Mouse (Mus musculus) neural tube, embryonic 15.5 days (tissue): ENCODE measurements at regions not wholly inside any gene's neighbourhood (a gene's known extent, or its start where the extent isn't known, plus 50 kb on each side); places are given as distances from the start of the nearest gene placed in this dataset.

Experiments
- ATAC-seq: fragments of 200-750 bp; cut with Nextera tagmentation; 2 replicates; pipeline ENCODE4 v1.8.0; 2017; ENCODE audit warnings: mild to moderate bottlenecking, moderate TSS enrichment, moderate library complexity; ENCODE audit not compliant: low FRiP score
- H3K27ac ChIP-seq: fragments of 300-500 bp; sonication (generic); replicated peaks from 2 replicates; pipeline ENCODE4 v1.5.1; 2015; ENCODE audit warnings: mild to moderate bottlenecking, inconsistent platforms
- H3K27me3 ChIP-seq: fragments of 300-500 bp; sonication (generic); replicated peaks from 2 replicates; pipeline ENCODE4 v1.6.1; 2015; ENCODE audit warnings: inconsistent platforms
- H3K36me3 ChIP-seq: fragments of 300-500 bp; sonication (generic); 2 replicates; pipeline ENCODE4 v1.6.1; 2015; ENCODE audit warnings: inconsistent platforms
- H3K4me1 ChIP-seq: fragments of 300-500 bp; sonication (generic); 2 replicates; pipeline ENCODE4 v1.6.1; 2015; ENCODE audit warnings: inconsistent platforms
- H3K4me2 ChIP-seq: fragments of 300-500 bp; sonication (generic); 2 replicates; pipeline ENCODE4 v1.6.1; 2015; ENCODE audit warnings: inconsistent platforms, mild to moderate bottlenecking, moderate library complexity
- H3K4me3 ChIP-seq: fragments of 300-500 bp; sonication (generic); replicated peaks from 2 replicates; pipeline ENCODE4 v1.5.1; 2015; ENCODE audit warnings: mild to moderate bottlenecking, inconsistent platforms
- H3K9ac ChIP-seq: fragments of 300-500 bp; sonication (generic); replicated peaks from 2 replicates; pipeline ENCODE4 v1.6.1; 2015; ENCODE audit warnings: mild to moderate bottlenecking, inconsistent platforms
- H3K9me3 ChIP-seq: fragments of 300-500 bp; sonication (generic); replicated peaks from 2 replicates; pipeline ENCODE4 v1.6.1; 2016; ENCODE audit warnings: inconsistent platforms
- WGBS: fragments of 180-500 bp; shearing (Covaris S2); methylation state at CpG from one replicate; pipeline ENCODE4 v1.1.7; 2015; ENCODE audit warnings: mixed read lengths; 5-methylcytosine and 5-hydroxymethylcytosine counted together

GRCm38 (mm10) chr3:121902246-121902645 is 50.1 kb upstream of the Arhgap29 start:
- no peak overlapping the region for H3K4me3 ChIP-seq
- 91% methylated on average over 15 of the region's 15 CpGs for WGBS
- no peak for ATAC-seq

GRCm38 (mm10) chr3:121900429-121900844 is 51.9 kb upstream of the Arhgap29 start:
- WGBS, result 81% methylated on average over 8 of the region's 8 CpGs
- H3K4me2 ChIP-seq, result no peak overlapping the region
- H3K9me3 ChIP-seq, result no peaks in the 10 kb centered on the region
- no peaks in the 10 kb centered on the region for H3K36me3 ChIP-seq
- H3K9ac ChIP-seq, result no peak overlapping the region
- no peak for ATAC-seq
- peaks cover 6% of the 10 kb centered on the region; the same call in 1 of the 2 replicates for H3K4me1 ChIP-seq
- H3K4me3 ChIP-seq, result no peak overlapping the region
- no peak overlapping the region for H3K27ac ChIP-seq
- H3K27me3 ChIP-seq, result no peaks in the 10 kb centered on the region

More at GRCm38 (mm10) chr3:121902246-121902645, 50.1 kb upstream of the Arhgap29 start:
- Histone ChIP-seq H3K36me3 (no peaks in the 10 kb centered on the region), H3K9ac (no peak overlapping the region), H3K27me3 (no peaks in the 10 kb centered on the region), H3K27ac (no peak overlapping the region), H3K4me2 (no peak overlapping the region), H3K9me3 (no peaks in the 10 kb centered on the region), H3K4me1 (peaks cover 6% of the 10 kb centered on the region; the same call in 1 of the 2 replicates)

- H3K36me3 ChIP-seq, result no peaks in the 10 kb centered on the region
- H3K9me3 ChIP-seq, result no peaks in the 10 kb centered on the region
- H3K9ac ChIP-seq, result no peak overlapping the region
- 66% methylated on average over 14 of the region's 14 CpGs for WGBS
- ATAC-seq, result peak; percentile 45; the same call in 1 of the 2 replicates
- H3K27ac ChIP-seq, result no peak overlapping the region
- H3K27me3 ChIP-seq, result no peaks in the 10 kb centered on the region
- H3K4me2 ChIP-seq, result no peak overlapping the region
- H3K4me3 ChIP-seq, result no peak overlapping the region
- H3K4me1 ChIP-seq, result peaks cover 6% of the 10 kb centered on the region; the same call in 1 of the 2 replicates
These were observed 54.3 kb upstream of the Arhgap29 start for GRCm38 (mm10) chr3:121897821-121898574.

GRCm38 (mm10) chr3:121893606-121894005 is 58.7 kb upstream of the Arhgap29 start:
- peaks cover 13% of the 10 kb centered on the region; the same call in 1 of the 2 replicates for H3K4me1 ChIP-seq
- H3K9me3 ChIP-seq, result no peaks in the 10 kb centered on the region
- 82% methylated on average over 7 of the region's 7 CpGs for WGBS
- H3K4me2 ChIP-seq, result no peak overlapping the region
- H3K36me3 ChIP-seq, result no peaks in the 10 kb centered on the region
- no peaks in the 10 kb centered on the region for H3K27me3 ChIP-seq
- ATAC-seq, result no peak
- no peak overlapping the region for H3K4me3 ChIP-seq
- H3K27ac ChIP-seq, result no peak overlapping the region
- H3K9ac ChIP-seq, result no peak overlapping the region

- H3K4me2 ChIP-seq, result no peak overlapping the region
- no peak overlapping the region for H3K27ac ChIP-seq
- H3K27me3 ChIP-seq, result no peaks in the 10 kb centered on the region
- no peak overlapping the region for H3K4me3 ChIP-seq
- ATAC-seq, result no peak
- H3K9me3 ChIP-seq, result no peaks in the 10 kb centered on the region
- WGBS, result 95% methylated on average over 3 of the region's 3 CpGs
- H3K36me3 ChIP-seq, result no peaks in the 10 kb centered on the region
- H3K9ac ChIP-seq, result no peak overlapping the region
- H3K4me1 ChIP-seq, result peaks cover 7% of the 10 kb centered on the region; the same call in 1 of the 2 replicates
These were observed 59.7 kb upstream of the Arhgap29 start for GRCm38 (mm10) chr3:121892675-121893074.

- H3K27ac ChIP-seq, result no peak overlapping the region
- H3K4me3 ChIP-seq, result no peak overlapping the region
- ATAC-seq, result no peak
- H3K9me3 ChIP-seq, result no peaks in the 10 kb centered on the region
- 72% methylated on average over 9 of the region's 9 CpGs for WGBS
- no peaks in the 10 kb centered on the region for H3K27me3 ChIP-seq
- peaks cover 13% of the 10 kb centered on the region for H3K4me1 ChIP-seq
- no peaks in the 10 kb centered on the region for H3K36me3 ChIP-seq
- no peak overlapping the region for H3K4me2 ChIP-seq
- H3K9ac ChIP-seq, result no peak overlapping the region
These were observed 61.0 kb upstream of the Arhgap29 start for GRCm38 (mm10) chr3:121891338-121891737.

- Histone ChIP-seq H3K4me2 (no peak overlapping the region), H3K27me3 (peaks cover 3% of the 10 kb centered on the region; the same call in 1 of the 2 replicates), H3K36me3 (no peaks in the 10 kb centered on the region), H3K9me3 (no peaks in the 10 kb centered on the region), H3K9ac (no peak overlapping the region), H3K4me3 (no peak overlapping the region), H3K4me1 (peaks cover 19% of the 10 kb centered on the region), H3K27ac (no peak overlapping the region)
- ATAC-seq, result no peak
- WGBS, result 50% methylated on average over 4 of the region's 5 CpGs
These were observed 61.8 kb upstream of the Arhgap29 start for GRCm38 (mm10) chr3:121890563-121890962.

GRCm38 (mm10) chr3:121886870-121887605 is 65.3 kb upstream of the Arhgap29 start:
- Histone ChIP-seq H3K4me1 (peaks cover 22% of the 10 kb centered on the region), H3K9me3 (no peaks in the 10 kb centered on the region), H3K27me3 (peaks cover 3% of the 10 kb centered on the region; the same call in 1 of the 2 replicates), H3K4me2 (peak overlapping the region; percentile 43), H3K27ac (peak overlapping the region; percentile 29; the same call in 1 of the 2 replicates), H3K36me3 (no peaks in the 10 kb centered on the region), H3K4me3 (no peak overlapping the region), H3K9ac (no peak overlapping the region)
- 14% methylated on average over 15 of the region's 15 CpGs for WGBS
- peak; percentile 58 for ATAC-seq

- H3K27ac ChIP-seq, result no peak overlapping the region
- peak overlapping the region; percentile 43 for H3K4me2 ChIP-seq
- no peak for ATAC-seq
- H3K9me3 ChIP-seq, result no peaks in the 10 kb centered on the region
- H3K27me3 ChIP-seq, result peaks cover 3% of the 10 kb centered on the region; the same call in 1 of the 2 replicates
- no peak overlapping the region for H3K9ac ChIP-seq
- no peak overlapping the region for H3K4me3 ChIP-seq
- 49% methylated on average over 10 of the region's 10 CpGs for WGBS
- no peaks in the 10 kb centered on the region for H3K36me3 ChIP-seq
- peaks cover 19% of the 10 kb centered on the region for H3K4me1 ChIP-seq
These were observed 66.0 kb upstream of the Arhgap29 start for GRCm38 (mm10) chr3:121886309-121886708.

GRCm38 (mm10) chr3:121885265-121886178 is 66.8 kb upstream of the Arhgap29 start:
- H3K4me1 ChIP-seq, result peaks cover 17% of the 10 kb centered on the region
- peak overlapping the region; percentile 41 for H3K4me2 ChIP-seq
- peak overlapping the region; percentile 6; the same call in 1 of the 2 replicates for H3K27ac ChIP-seq
- H3K9ac ChIP-seq, result no peak overlapping the region; the same call in 1 of the 2 replicates
- no peaks in the 10 kb centered on the region for H3K36me3 ChIP-seq
- H3K27me3 ChIP-seq, result peaks cover 3% of the 10 kb centered on the region; the same call in 1 of the 2 replicates
- H3K4me3 ChIP-seq, result no peak overlapping the region
- H3K9me3 ChIP-seq, result no peaks in the 10 kb centered on the region
- ATAC-seq, result peak; percentile 2; the same call in 1 of the 2 replicates
- 17% methylated on average over 10 of the region's 10 CpGs for WGBS
